Mouse (Mus musculus) thymus, postnatal 36 days (tissue): ENCODE data around the gene Ccdc93.

Source experiments
- DNase-seq, 2 experiments: peaks; one replicate each; pipeline ENCODE4 v3.0.0; 2022; ENCODE audit warnings: mixed read lengths in 2 of 2

Gene Ccdc93

DNA sequence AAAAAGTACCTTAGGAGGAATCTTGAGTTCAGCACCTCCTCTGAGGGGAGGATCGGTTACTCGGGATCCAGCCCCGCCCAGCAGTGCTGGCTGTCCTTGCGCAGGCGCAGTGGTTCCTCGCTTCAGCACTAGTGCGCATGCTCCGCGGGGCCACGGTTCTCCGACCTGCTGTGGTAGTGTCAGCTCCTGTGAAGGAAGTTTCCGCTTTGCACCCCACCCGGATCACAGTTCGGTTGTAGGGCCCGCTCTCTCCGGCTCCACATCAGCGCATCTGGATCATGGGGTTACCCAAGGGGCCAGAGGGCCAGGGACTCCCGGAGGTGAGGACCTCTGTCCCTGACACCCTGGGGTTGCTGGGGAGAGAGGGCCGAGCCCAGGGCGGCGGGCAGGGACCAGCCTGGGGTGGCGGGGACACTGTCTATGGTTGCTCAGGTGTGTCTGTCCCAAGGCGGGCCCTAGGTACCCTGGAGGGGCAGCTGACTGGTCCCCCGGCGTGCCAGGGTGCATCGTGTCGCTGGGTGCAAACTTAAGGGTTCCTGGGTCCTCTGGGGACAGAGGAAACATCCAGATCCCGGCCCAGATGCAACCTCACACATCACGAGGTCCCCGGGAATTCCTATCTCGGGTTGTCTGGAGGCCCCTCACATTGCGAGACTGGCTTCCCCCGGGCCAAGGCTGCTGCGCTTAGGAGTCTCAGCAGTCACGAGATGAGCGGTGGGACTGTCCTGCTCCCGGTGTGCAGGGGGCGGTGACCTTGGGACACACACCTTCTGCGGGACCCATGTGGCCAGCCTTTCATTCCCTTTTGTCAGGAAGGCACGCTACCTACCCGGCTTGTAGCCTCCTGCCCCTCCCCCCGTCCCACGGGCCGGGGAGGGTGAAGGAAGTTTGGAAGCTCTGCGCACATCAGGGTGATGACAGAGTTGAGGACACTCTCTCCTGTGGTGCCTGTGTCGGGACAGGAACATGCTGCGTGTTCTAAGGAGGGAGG lies at the start of gene Ccdc93:
Gene Ccdc93, plus strand, starts transcription at position 112 of the 991 bp plus-strand sequence.
- peak; percentile 99 to 100 for DNase-seq

DNA sequence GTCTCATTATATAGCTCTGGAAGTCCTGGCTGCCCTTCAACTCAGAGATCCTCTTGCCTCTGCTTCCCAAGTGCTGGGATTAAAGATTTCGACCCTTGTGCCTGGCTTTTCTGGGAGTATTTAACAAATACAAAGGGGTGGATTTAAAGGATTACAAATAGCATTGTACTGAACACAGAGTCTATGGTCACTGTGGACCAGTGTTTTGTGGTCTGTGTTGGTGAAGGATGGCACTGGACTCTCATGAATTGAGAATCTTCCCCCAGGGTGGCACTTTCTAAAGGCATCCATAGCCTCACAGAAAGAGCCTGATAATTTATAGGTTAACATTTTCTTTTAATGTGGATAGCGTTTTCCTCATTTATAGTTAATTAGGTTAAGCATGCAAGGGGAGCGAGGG lies 49.3 kb upstream of the Ccdc93 start:
- no peak for DNase-seq

DNA sequence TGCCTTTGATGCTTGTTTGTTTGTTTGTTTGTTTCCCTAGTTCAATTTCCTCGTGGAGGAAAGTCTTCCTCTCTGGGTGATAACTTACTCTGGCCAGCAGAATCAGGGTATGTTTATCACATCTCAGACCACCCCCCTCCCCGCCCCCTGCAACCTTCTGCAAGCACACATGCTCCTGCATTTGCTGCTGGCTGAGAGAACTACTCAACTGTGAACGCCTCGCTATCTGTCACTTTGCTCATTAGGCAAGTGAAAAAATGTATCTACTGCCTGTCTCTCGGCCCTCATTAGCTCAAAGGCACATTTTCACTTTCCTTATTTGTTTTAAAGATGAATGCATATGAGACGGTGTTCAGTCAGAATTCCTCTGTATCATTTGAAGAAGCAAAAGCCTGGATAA lies 42.5 kb upstream of the Ccdc93 start:
- DNase-seq: no peak

DNA sequence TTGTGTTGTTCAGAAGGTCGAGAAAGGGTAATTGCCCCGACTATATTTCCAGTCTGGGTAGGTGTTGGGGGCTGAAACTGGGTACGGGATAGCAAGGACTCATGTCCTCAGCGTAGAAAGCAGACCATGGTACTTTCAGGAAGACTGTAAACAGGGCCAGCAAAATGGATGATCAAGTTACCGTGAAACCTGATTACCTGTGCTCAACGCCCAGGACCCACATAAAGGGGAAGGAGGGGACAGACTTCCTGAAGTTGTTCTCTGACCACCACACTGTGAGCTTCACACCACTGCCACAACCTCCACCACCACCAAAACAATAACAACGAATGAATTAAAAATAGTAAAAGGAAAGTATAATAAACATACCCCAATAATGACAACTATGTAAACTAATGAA lies 42.1 kb upstream of the Ccdc93 start:
- no peak for DNase-seq

DNA sequence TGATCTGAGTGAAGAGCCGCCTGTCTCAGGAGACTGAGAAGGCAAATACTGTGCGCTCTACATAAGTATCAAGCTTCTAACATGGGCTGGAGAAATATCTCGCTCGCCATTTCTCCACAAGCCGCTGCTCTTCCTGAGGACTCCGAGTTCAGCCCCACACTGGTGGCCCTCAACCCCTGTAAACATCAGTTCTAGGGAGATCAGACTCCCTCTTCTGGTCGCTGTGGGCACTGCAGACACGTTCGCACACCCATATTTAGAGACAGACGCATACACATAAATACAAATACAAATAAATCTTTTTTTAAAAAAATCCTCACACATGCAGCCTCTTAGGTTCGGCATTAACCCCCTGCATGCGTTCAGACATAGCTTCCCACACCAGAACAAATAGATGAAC lies 41.3 kb upstream of the Ccdc93 start:
- peak in 1 of 2 experiments; percentile 4 for DNase-seq

DNA sequence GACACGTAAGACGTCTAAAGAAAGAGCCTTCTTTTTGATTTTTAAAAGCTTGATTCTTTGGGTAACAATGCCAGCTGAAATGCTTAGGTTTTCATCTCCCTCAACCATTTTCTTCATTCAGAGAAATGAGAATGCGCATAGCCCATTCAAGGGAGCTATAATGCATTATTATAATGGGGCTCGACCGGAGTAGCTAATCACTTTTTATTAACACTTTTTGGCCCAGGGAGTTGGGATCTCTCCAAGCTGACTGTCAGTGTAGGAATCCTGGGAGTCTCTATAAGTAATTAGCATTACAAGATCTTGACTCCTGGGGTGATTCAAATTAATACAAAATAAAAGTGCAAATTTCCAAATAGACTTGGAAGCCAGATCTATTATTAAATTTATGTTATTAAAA lies 40.8 kb upstream of the Ccdc93 start:
- no peak for DNase-seq

DNA sequence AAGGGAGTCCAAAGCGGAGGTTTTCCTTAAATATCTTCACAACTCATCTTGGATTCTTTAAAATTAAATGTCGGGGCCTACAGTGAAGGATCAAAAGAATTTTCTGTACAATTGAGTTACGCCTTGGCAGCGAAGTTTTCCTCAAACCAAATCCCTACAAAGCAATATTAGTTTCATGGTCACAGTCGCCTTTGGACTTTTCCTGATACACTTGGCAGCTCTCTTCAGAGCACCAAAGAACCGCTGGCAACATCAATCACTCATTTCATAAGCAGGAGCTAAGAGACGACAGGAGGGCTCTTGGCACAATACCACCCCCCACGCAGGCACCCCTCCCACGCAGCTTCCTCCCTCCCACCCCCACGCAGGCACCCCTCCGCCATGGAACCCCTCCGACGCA lies 40.4 kb upstream of the Ccdc93 start:
- no peak for DNase-seq

DNA sequence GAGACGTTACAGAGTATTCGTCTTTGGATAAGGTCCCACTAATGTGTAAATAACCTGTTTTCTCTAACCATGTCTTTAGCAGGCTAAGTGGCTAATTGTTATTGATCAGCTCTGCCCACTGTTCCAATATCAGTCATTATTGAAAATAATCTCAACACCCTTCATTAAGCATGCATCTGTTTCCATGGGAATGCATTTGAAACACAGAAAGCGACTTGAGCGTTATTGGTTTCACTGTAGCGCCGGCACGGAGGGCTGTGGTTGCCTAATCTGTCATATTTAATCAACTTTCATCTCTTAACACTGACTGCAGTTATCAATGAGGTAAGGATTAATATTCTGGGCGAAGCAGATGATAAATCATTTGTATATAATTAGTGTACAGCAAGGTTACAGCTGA lies 40.0 kb upstream of the Ccdc93 start:
- no peak for DNase-seq

DNA sequence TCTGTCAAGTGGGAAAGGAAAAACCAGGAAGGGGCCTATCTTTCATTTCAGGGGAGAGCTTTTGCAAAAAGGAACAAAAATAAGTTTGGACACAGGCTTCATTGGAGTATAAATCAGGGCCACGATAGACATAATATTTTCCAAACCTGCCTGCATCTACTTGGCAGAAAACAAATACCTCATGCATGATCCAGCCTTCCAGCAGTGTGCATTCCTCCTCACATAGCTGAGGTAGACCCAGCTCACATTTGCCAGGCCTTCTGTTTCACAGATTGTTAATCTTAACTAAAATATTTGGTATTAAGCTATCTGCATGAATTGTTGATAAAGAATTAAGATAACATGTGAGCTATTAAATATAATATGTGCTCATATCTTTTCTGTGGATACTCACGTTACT lies 37.7 kb upstream of the Ccdc93 start:
- DNase-seq: no peak

DNA sequence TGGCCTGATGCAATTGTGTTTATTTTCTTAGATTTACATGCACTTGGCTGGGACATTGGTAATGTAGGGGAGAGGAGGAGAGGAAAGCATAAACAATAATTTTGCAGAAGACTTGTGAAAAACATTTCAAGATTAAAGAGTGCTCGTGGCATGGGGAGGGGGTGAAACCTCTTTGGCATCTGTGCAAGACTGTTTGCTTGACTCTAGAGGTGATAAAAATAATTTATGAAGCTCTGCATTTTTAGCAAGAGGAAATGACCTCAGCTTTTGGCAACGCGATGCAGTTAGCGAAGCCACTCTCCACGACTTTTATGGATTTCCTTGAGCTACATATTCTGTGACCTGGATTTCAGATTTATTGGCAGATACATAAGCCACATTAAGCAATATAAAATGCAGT lies 36.1 kb upstream of the Ccdc93 start:
- DNase-seq: no peak

DNA sequence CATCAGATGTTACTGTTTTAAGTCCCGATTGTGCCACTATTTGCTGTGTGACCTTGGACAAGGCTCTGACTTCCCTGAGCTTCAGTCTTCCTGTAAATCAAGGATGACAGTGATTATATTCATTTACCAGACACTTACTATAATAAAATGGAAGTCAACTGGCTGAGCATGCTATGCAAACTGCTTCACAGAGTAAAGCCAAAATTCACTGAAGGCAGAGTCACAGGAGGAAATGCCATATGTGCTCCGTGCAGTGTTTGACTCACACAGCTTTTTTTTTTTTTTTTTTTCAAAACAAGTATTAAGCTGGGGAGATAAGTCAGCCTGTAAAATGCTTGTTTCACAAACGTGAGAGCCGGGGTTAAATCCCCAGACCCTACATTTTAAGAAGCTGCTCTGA lies 34.3 kb upstream of the Ccdc93 start:
- DNase-seq: no peak

DNA sequence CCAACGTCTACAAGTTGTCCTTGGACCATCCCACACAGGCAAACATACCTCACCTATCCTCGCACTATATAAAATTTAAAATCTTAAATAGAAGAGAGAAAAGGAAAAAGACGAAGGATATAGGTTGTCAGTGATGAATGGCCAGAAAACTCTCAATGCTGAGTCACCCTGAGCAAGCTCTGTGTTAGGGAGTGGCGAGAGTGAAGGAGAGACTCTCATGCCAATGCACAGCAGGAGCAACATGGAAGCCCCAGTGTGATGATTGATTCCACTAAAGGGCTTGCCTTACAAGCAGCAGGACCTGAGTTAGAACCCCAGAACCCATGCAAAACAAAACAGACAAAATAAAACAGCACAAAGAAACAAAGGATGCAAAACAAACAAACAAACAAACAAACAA lies 32.6 kb upstream of the Ccdc93 start:
- DNase-seq: no peak

DNA sequence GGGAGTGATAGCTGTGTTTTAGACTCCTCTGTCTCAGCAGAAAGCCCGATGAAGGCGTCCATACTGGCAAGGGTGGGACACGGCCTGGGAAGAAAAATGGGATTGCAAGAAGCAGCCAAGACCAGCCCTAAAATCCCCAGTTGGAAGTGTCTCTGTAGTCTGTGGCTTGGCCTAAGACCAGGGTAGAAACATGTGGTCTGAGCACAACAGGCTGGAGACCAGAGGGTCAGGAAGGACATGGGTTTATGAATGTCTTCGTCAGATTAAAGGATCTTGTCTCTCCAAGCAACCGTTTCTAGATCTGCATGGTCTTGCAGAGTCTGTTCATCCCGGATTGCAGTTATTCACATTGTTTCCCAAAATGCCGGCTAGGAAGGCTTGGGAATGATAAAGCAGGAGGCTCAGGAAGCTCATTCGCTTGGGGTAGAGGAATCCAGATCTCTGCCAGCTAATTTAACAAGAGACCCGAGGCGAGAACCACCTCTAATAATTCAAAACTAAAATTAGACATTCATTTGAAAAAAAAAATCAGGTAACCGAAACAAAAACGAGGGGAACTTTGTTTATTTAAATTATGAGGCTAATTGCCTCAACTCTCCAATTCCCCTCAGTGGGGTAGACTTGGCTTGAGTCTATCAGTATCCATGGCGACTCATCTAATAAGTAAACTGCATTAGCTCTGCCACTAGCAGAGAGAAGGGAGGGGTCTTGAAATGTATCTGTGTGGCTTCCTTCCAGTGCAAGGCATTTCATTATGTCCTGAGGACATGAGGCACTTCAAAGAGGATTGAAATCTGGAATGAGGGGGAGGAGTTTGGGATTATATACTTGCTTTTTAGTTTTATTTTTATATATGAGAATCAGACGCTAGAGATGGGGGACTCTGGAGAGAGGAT lies 31.6 kb upstream of the Ccdc93 start:
- DNase-seq: no peak

DNA sequence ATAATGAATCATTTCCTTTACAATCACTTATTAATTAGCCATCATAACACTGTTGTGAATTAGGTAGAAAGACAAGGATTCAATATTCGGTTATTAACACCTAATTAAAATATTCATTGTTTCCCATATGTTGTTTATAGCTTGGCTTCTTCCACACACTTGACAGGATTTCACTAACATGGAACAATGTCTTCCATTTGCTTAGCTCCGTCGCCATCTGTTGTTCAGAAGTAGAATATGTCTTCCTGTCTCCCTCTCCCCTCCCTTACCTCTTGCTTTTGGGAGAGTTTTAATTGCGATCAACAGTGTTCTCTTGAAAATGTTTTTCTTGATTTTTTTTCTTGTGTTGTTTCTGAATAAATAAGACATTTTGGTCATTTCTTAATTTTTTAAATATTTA lies 30.6 kb upstream of the Ccdc93 start:
- no peak for DNase-seq

DNA sequence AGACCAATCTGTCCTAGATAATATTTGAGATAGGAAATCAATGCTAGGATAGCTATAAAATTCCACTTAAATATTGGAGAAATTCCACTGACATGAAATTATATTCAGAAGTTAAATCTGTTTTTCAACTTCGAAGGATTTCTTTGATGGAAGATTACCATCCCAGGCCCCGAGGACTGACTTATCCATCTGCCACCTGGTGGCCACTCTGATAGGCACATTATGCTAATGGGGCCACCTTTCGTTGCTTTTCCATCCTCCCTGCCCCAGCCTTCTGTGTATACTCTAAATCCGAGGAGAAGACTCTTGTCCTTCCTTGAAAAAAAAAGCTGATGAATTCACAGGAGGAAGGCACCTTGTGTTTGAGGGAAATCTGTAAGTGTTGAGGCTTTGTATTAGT lies 11.8 kb upstream of the Ccdc93 start:
- no peak for DNase-seq

DNA sequence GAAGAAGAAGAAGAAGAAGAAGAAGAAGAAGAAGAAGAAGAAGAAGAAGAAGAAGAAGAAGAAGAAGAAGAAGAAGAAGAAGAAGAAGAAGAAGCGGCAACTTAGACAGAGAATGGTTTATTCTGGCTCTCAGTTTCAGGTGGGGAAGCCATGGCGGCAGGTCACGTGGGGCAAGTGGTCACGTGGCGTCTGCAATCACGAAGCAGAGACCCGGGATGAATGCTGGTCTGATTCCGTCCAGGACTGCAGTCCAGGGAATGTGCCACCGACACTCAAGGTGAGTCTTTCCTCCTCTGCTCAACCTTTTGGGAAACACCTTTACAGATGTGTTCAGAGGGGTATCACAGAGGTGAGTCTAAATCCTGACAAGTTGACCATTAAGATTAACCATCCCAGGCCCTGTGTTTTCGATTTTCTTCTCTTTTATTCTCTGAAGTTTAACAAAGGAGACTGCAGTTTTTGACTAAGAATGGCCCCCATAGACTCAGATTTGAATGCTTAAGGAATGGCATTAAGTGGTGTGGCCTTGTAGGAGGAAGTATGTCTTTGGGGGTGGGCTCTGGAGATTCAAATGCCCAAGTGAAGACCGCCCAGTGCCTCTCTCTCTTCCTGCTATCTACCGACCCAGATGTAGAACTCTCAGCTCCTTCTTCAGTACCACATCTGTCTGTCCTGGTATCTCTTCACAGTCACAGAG lies 11.1 kb upstream of the Ccdc93 start:
- no peak for DNase-seq

DNA sequence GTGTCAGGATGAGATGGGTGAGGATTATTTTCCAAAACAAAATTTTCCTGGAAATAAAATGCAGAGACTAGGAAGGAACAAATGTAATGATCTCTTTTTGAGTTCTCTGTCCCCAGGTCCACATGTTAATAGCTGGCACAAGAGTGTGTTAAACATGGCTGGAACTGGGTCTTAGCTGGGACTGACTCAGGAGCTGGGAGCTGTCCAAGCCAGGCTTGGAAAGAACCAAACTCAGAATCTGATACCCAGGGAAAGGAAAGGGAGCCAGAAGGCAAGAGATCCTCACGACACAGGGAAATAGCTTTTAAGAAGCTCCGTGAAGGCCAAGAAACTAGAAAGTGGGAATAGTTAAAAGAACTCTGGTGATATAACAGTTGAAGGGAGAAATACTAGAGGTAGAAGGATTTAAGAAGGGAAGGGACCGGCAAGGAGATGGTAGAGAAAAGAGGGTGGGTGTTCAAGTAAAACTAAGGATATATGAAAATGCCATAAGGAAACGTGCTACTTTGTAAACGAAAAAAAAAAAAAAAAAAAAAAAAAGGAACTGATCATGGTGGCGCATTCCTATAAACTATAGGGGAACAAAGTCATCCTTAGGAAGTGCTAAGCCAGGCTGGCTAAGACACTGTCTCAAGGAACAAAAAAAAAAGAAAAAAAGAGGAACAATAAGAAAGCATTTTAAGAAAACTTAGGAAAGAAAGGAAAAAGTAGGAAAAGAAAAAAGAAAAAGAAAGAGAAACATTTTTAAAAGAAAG lies 489 bp upstream of the Ccdc93 start:
- DNase-seq: no peak

DNA sequence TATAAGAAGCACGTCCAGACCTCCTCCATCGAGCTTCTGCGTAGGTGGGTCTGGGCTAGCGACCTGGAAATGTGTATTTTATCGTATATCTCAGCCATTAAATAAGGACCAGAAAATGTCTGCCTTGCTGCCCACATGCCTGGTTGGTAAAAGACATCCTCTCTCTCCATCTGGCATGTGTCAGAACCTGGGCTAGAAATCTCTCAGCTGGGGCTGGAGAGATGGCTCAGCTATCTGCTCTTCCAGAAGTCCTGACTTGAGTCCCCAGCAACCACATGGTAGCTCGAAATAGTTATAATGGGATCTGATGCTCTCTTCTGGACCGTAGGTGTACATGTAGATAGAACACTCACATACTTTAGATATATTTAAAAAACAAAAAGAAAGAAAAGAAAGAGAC lies 5.1 kb downstream of the Ccdc93 start:
- no peak for DNase-seq

DNA sequence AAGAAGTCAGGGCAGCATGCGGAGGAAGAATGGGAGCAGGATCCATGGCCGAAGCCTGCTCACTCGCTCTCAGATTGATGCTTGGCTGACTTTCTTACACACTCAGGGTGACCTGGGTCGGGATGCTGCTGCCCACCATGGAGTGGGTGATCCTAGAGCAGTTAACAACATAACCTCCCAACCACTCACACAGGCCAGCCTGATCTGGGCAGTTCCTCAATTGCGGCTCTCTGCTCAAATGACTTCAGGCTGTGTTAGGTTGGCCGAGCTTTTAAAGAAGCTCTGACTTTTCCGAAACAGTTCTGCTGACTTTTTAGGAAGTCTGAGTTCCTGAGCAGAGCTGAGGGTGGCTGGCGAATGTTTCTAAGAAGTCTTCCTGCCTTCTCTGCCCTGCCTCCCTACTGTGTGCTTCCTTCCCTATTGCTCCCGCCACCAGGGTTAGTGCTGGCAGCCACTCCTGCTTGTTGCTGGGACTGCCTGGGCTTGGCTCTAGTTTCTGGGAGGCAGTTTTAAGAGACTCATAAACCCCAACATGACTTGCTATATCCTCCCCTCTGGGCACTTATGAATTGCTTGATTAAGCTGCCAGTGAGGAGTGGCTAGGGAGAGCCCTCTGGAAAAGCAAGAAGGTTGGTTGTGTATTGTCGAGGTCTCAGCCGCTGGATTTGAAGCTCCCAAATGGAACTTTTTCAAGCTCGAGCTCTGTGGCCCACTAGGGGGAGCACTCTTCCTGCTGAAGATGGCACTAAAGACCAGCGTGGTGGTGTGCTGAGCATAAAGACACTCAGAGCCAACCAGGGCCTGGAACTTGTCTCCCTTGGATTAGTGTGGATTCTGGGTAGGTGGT lies 9.9 kb downstream of the Ccdc93 start:
- DNase-seq: peak; percentile 67 to 69

DNA sequence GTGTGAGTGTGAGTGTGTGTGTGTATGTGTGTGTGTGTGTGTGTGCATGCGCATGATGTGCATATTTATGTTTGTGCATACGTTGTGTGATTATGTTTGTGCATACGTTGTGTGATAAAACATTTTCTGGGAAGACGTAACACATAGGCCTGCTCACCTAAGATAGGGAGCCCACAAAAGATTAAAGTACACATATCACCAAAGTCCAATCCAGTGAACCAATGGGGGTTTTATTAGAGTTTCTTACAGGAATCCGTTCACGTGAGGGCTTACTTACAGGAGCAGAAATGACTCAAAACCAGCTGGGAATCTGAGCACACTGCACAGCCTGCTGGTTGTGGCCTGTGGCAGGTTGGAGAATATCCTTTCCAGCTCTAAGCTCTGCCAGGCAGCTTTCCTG lies 13.3 kb downstream of the Ccdc93 start:
- no peak for DNase-seq

DNA sequence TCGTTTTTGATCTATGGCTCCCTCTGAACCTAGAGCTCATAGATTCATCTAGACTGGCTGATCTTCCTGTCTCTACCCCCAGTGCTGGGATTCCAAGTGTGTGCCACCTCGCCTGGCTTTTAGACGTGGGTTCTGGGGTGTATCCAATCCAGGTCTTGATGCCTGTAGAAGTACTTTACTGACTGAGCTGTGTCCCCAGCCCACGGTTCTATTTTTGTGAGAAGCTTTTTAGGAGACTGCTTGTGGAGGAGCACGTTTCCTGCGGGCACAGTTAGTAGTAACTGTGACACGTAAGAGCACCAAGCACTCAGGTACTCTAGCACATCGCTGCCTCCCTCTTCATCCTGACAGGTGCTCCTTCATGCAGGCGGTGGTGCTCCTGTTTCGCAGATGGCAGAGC lies 16.4 kb downstream of the Ccdc93 start:
- DNase-seq: no peak
